Mouse (Mus musculus): ENCODE measurements around the gene Plxdc1. TPM values are rescaled to one million over a fixed set of nuclear protein-coding genes. Genes with fewer than 3 reads are reported as not detected.

The Plxdc1 gene
- 10 to 100 TPM; 13.5 to 36.2 (median 24.0) TPM for total RNA-seq (2022)

DNA sequence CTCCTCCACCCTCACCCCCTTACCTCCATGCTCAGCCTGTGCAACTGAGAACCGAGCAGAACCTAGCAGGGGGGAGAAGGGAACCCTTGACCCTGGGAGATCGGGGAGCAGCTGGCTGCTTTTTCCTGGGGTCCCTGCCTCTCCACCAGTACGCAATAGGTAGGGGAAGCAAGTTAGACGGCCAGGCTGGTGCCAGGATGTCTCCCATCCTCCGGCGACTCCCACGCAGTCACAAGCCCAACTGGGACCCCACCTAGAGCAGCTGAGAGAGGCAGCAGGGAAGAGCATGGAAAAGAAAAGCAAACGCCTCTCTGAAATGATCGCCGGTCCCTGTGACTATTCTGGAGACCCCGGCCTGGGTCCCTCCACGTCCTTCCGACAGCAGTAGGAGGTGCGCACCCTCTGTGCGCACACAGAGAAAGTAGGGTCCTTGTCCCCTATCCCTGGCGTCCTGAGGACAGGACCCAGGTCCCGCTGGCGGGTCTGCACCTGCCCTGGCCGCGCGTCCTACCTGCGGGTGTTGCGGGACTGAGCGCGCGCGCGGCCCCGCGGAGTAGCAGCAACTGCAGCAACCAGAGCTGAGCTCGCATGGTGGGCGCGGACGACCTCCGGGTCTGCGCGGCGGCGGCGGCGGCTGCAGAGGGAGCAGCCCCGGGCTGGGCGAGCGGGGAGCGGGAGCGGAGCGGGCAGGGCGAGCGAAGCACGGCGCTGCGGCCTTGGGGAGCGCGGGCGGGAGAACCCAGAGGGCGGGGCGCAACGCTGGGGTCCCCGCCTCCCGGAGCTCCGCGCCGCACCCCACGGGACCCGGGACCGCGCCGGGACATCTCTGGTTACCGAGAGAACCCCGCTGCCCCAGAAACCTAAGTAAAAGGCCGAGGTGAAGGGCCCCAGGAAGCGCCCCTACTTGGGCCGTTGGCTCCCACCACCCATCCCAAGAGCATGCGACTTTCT, at the start of gene Plxdc1:
TSS of gene Plxdc1 (minus strand) at position 718 of the 951 bp plus-strand sequence.
- DNase-seq = peak; percentile 34

DNA sequence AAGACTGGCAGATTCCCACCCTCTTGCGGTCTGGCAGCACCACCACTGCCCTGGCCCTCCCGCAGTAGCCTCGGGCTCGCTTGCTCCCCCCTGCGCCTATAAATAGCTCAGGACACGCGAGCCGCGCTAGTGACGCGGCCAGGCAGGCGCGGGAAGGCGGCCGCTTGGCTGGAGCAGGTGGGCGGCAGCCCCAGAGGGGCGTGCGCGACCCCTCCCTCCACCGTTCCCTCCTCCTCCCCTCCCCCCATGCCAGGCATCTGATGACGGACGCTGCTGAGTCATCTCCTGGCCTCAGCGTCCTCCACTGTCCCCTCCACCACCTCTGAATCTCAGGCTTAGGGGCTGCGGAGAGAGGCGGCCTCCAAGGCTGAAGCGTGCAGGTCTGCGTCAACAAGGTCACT, 49.7 kb upstream of the Plxdc1 start:
- peak; percentile 40 for DNase-seq

DNA sequence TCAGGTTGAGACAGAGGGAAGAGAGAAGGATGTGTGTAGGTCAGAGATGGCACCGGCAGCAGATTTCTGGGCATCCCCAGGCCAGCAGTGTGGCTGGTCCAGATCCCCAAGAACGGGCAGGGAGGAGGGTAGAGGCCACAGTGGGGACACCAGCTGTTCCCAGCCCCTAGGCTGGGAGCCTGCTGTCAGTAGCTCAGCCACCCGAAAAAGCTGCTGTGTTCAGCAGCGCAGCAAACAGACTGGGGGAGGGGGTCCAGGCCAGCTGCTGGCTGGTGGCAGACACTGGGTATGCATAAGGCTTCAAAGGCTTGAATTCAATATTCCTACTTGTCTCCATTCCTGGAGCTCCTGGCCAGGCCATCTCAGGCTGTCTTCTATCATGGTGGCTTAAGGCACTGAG, 48.6 kb upstream of the Plxdc1 start:
- DNase-seq = no peak

DNA sequence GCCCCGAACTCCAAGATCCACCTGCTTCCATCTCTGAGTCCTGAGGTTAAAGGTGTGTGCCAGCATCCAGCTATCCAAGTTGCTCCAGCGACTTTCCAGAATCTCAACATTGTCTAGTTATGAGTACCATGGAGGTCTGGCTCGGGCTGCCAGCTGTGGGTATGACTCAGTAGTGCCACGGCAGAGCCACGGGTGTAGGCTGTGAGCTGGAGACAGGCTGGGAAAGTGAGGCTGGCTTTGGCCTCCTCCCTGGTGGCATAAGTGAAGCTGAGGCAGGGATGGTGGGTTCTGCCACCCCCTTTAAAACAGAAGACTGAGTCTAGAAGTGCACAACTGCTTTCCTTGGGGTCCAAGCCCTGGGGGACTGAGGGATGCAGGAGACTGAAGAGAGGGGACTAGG, 47.8 kb upstream of the Plxdc1 start:
- DNase-seq = no peak

DNA sequence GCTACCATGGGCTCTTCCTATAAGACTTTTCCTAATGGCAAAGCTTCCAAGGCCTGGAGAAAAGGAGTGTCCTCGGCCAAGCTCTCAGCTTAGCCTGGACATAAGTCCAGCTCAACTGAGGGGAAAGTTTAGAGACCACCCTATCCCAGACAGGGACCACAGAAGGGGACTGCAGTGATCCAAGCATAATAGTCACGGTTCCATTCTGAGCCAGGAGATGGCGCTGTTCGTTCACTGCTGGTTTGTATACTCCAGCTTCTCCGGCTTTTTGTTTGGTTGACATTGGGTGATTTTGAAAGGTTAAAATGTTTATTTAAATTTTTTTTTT, 45.2 kb upstream of the Plxdc1 start:
- peak; percentile 54 for DNase-seq

DNA sequence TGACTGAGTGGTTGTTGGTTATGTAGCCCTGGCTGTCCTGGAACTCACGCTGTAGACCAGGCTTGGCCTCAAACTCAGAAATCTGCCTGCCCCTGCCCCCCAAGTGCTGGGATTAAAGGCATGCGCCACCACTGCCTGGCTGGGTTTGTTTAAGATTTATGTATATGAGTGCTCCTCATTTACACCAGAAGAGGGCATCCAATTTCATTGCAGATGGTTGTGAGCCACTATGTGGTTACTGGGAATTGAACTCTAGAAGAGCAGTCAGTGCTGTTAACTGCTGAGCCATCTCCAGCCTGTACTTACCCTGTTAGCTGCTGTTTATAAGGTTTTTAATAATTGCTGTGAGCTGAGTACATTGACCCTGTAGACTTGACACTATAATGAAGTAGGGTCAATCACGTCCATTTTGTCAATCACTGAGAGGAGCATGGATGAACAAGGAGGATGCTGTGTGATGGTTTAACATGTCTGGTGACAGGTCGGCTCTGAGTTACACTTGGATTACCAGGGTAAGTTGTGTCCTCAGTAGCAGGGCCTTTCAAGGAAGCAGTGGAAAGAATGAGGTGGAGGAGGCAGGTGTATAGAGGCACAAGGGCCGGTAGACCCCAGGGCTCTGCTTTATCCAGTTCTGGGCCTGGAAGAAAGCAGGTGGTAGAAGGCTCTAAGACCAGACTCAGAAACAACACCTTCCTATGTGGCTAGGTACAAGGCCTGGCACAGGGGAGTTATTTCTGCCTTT, 44.6 kb upstream of the Plxdc1 start:
- no peak for DNase-seq

DNA sequence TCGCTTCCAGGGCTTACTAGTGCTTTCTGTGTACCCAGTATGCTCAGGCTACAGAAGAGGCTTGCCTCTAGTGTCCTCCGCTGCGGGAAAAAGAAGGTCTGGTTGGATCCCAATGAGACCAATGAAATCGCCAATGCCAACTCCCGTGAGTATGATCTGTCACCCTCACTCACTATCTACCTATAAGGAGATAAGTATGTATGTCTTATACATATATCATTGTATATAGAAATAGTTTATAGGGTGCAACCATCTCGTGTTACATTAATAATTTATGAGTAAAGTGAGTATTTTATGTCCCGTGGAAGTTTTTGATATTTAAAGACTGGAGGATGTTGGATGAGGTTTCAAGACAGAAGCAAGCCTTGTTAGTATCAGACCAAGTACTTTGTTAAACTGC, 41.5 kb upstream of the Plxdc1 start:
- no peak for DNase-seq

DNA sequence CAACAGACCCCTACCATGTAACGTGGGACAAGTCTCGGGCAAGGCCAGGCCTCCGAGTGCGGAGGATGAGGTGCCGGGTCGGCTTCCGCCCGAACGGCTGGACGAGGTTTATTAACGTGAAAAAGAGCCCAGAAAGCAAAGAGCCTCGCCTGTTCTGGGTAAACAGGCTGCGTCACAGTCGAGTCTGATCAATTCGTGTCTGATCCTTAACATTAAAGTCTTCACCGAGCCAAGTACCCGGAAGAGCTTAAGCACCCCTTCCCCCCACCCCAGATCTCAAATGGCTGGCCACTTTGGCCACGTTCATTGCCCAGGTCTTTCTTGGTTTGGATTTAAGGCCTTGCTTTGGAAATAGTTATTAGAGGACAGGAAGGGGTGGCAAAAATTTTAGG, 41.0 kb upstream of the Plxdc1 start:
- no peak for DNase-seq

DNA sequence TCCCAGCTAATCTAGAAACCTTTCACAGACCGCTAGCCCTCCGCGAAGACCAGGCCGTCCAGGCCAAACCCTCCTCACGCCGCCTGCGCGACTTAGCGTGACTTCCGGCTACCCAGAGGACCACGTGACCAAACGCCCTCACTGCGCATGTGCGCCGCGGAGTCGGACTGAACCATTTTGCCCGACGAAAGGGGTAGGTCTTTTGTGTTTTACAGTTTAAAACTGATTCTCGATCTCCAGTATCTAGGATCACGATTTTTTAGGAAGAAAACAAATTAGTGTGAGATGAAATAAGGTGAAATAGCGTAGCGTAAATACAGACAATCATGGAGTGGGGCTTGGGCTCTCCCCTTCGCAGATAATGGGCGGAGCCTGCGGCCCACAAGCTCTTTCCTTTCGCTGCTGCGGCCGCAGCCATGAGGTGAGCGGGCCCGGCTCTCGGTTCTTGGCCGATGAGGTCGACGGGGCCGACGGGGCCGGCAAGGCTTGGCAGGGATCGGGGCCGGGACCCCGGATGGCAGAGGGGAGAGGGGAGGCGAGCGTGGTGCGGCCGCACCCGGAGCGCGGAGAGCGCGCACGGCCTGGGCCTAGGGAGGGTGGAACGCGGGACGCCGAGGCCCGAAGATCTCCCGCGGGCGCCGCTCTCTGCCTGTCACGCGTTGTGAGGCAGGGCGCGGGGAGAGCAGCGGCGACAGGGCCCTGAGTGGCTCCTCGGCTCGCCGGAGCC, 40.5 kb upstream of the Plxdc1 start, which contains the start of gene Rpl19:
TSS of gene Rpl19 (plus strand) at position 141 of the 727 bp plus-strand sequence.
- peak; percentile 90 for DNase-seq

DNA sequence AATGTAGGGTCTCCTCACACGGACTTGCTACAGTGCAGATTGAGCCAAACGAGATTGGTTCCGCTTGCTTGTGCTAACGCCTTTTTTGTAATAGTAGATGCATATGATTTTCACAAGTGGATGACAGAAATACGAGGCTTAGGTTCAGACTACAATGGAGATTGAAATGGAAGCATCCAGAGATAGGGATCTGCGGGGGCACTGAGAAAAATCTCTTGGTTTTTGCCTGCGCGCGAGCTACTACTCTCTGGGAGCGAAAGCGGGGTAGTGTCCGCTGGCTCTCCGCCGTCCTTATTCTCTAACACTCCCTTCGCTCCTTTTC, 40.0 kb upstream of the Plxdc1 start:
- DNase-seq = no peak

DNA sequence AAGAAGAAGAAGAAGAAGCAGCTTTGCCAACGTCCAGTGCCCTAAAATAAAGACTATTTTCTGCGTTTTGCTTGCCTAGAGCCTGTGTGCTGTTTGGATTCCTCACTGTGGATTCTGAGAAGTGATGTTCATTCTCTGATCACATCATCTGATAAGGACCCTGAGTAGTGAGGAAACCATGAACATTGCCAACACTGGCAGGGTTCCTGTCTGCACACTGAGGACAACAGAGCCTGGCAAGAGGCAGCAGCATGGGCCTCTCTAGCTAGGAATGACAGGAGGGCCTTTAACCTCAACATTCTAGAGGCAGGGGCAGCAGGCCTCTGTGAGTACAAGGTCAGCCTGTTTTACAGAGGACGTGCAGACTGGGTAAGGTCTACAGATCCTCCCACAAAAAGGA, 38.3 kb upstream of the Plxdc1 start:
- DNase-seq = no peak

DNA sequence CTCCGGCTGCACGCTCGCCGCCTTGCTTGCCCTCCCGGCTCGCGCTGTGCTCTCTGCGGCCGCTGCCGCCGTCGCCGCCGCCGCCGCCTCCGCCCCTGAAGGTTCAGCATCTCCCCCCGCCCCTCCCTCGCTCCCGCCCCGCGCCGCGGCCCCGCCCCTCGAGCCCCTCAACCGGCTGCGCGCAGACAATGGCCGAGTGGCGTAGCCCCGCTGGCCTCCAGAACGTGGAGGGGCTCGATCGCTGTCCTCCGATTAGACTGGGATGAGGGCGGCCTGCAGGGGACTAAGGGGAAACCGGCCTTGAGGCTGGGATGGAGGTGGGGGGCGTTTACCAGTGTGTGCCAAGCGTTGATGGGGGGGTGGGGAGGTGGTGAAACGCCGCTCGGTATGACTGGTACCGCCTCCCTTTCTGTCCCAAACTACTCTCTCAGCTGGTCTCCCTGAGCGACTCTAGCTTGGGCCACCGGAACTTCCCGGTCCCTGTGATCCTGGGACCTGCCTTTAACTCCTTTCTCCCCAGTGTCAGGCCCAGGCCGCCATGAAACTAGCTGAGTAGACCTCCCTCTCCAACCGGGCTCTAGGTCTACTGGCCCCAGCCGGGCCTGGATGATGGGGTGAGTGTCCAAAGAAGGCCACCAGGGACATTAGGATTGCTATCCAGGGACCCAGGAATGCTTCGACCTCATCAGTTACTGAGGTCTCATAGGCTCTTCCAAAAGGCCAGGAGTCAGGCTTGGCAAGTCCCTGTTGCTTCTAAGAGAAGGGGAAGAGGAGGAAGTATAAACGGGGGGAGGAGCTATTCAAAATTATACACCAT, 36.5 kb upstream of the Plxdc1 start, which contains the start of gene Cacnb1:
TSS of gene Cacnb1 (minus strand) at position 480 of the 817 bp plus-strand sequence.
- DNase-seq = peak; percentile 49

DNA sequence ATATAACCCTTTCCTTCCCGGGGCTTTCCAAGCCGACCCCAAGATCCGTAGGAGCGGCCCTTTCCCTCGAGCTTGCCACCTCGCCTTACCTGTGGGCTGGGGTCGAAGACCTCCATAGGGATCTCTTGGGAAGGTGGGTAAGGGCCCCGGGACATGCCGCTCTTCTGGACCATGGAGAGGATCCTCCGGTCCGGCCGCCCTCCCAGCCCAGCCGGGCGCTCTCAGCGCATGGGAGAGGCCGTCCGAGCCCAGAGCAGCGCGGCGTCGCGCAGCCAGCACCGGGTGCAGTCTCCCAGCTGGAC, 36.0 kb upstream of the Plxdc1 start:
- DNase-seq = no peak

DNA sequence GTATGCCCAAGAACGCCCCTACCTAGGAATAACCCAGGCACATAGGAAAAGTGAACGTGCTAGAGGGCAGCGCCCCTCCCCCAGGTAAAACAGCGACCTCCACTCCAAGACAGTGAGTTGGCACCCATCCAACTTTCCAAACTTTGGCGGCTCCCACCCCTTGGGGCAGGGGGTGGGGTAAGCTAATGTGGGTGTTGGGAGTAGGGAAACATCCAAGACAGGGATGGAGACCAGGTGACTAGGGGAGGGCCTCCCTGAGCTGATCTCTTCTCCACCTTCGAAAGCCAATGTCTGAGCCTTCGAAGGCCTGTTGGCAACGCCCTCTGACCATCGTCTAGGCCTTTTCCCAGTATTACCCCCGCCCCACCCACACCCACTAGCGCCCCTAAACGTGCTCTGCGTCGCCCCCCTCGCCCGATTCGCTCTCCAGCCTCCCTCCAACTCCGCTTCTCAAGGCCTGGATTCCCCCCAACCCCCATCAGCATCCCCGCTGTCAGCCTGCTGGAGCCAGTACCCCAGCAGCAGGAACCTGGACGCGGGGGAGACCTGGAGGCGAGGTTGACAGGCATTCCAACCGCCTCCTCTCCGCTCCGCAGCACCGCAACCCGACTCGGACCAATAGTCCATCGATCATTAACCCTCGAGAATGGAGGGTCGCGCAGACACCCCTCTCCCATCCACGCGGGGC, 35.5 kb upstream of the Plxdc1 start:
- peak; percentile 42 for DNase-seq

DNA sequence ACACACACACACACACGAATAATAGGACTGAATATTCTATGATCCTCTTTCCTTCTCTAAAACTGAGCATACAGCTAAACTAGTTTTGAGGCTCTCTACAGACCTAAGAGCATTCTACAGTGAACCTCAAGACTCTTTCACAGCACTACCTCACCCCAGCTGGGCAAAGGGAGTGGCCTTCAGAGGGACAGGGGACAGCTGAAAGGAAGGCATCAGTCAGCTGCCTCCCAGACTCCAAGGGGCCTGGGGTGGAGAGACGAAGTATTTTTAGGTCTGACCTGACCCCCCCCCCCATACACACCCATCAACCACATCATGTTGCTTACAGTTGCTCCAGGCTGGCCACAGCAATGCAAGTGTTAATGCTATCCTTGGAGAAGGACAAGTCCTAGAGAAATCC, 34.9 kb upstream of the Plxdc1 start:
- no peak for DNase-seq

DNA sequence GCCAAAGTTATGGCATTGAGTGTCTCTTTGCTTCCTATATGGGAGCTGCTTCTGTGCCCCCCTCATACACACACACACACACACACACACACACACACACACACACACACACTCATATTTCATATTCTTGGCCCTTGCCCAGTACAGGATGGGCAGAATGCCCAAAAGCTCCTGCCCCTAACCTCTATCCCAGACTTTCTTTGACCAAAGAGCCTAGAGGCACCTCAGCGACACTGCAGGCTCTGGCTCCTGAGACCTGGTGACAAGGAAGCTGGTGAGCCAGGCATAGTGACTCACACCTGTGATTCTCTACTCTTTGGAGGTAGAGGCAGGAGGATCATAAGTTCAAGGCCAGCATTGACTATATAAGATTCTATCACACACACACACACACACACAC, 34.5 kb upstream of the Plxdc1 start:
- DNase-seq = no peak

DNA sequence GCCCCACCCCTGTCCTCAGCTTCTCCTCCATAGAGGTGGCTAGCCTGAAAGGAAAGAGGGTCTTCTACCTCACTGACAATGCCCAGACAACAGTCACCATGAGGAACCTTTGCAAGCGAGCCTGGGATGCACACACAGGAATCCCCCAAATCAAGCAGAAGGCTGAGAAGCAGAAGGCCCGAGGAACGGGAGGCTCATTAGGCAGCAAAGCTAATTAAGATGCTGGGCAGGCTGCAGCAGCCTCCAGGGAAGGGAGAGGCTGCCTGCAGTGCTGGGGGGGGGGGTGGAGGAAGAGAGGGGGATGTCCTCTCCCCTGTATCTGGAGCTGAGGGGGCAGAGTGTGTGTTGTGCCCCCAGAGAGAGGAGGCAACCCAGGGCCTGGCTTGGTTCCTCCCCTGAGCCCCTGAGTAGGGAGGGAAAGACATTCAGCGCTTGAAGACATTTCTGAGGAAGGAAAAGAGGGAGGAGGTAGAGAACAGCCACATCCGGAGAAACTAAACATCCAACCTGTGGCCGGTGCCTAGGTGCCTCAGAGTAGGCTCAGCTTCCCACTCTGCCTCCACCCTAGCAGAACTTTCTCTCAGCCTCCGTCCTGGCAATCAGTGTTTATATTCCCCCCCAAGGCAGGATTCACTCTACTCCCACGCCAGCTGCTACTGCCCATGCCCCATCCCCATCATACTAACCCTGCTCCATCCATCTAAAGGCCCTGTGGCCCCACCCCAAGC, 33.8 kb upstream of the Plxdc1 start:
- DNase-seq = no peak

DNA sequence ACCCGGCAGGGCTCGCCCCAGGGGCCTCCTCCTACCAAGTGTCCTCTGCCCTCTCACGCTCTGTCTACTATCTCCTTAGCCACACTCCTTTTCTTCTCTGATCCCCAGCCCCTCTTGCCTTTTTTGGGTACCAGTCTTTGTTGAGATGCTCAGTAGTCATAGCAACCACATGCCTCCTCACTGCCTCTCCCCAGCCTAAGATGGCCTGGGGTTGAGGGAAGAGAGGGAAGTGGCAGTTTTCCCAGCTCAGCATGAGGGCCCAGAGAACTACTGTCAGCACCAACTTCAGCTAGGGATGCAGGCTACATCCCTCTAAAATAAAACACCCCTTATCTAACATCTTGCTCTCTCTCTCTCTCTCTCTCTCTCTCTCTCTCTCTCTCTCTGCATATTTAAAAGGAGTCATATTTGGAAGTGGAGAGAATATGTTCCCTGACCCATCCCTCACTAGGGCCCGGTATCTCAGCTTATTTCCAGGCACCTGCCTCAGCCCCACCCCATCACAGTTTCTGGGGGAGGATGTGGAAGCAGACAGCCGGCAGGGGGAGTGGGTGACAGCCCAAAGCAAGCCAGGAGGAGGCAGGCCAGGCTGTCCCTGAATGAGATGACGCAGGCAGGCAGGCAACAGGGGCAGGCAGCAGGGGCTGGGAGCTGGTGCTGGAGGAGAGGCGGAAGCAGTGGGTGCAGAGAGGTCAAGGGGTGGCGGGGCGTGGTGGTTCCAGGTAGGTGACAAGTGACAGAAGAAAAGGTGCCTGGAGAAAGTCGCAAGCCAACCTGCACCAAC, 32.8 kb upstream of the Plxdc1 start:
- DNase-seq = no peak

DNA sequence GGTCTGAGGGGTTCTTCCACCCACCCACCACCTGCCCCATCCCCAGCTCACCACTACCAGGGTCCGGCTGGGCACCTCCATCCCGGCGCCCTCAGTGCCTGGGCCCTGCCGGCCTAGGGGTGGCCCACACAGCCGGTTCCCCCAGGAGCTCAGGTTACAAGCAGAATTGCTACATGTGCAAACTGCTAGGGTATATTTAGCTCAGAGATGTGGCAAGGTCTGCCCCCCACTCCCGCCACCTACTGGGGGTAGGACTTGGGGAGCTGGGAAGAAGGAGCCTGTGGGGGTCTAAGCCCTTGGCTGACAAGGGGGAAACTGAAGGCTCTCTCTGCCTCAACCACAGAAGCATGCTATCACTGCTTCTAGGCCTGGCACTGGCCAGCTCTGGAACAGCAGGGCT, 32.0 kb upstream of the Plxdc1 start:
- DNase-seq = no peak

DNA sequence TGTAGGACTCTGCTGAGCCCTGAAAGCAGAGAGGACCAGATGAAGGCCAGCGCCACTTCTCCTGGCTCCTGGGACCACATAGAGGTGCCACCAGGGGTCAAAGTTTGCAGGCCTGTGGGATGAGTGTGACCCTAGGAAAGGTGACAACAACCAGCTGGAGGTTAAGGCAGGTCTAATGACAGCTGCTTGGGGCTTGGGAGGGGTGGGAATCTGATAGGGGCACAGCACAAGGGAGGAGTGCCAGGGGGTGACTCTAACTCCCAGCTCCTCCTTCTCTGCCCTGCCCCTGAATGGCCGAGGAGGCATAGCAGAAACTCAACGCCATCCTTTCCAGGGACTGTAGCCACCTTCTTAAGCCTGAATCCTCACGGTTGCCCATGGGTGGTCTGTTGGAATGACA, 30.6 kb upstream of the Plxdc1 start:
- DNase-seq = no peak
